Mouse (Mus musculus): Measurements from ENCODE around the gene Mrpl1. TPM values are rescaled to one million over a fixed set of nuclear protein-coding genes. Genes with fewer than 3 reads are reported as not detected.

Mrpl1 gene
- polyA plus RNA-seq, 1 experiment from 2014 or later: 16.3 TPM

DNA sequence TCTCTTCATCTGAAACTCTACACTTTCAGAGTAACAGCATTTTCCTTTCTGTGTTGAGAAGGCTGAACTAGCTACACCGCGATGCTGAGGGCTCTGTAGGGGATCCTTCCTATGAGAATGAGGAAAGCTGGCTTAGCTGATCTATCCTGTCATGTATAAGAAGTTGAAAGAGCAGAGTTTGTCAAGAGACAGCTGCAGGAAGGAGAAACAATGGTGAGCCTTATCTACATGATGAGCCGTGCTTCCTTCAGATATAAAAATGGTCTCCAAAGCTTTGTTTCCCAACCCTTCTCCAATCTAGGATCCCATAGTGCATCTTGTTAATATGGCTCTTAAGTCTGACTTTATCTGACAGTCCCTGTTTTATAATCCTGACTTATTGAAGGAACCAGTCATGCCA lies 38.9 kb upstream of the Mrpl1 start:
- Histone ChIP-seq H3K27me3 (replicated peaks; ENCODE audit: control insufficient read depth, insufficient read depth, low read length) (no peaks in the 10 kb centered on the region), H3K9ac (ENCODE audit: low read depth, low read length) (no peak overlapping the region), H3K4me2 (ENCODE audit: low read length) (no peak overlapping the region), H3K9me3 (ENCODE audit: control insufficient read depth, low read length) (no peaks in the 10 kb centered on the region; the same call in 1 of the 2 replicates), H3K27ac (ENCODE audit: low read depth, low read length) (no peak overlapping the region), H3K4me1 (ENCODE audit: control insufficient read depth, insufficient read depth, low read depth, low read length) (no peaks in the 10 kb centered on the region), H3K36me3 (ENCODE audit: control insufficient read depth, insufficient read depth, low read length) (no peaks in the 10 kb centered on the region), H3K4me3 (ENCODE audit: low read length) (no peak overlapping the region)
- no peak for ATAC-seq
- WGBS: 83% methylated on average over 3 of the region's 3 CpGs

GRCm38 (mm10) chr5:96171765-96172164 lies 37.5 kb upstream of the Mrpl1 start:
- Histone ChIP-seq H3K4me1 (ENCODE audit: control insufficient read depth, insufficient read depth, low read depth, low read length) (no peaks in the 10 kb centered on the region), H3K27ac (ENCODE audit: low read depth, low read length) (no peak overlapping the region), H3K9ac (ENCODE audit: low read depth, low read length) (no peak overlapping the region), H3K4me2 (ENCODE audit: low read length) (no peak overlapping the region), H3K27me3 (replicated peaks; ENCODE audit: control insufficient read depth, insufficient read depth, low read length) (no peaks in the 10 kb centered on the region), H3K36me3 (ENCODE audit: control insufficient read depth, insufficient read depth, low read length) (no peaks in the 10 kb centered on the region), H3K9me3 (ENCODE audit: control insufficient read depth, low read length) (no peaks in the 10 kb centered on the region; the same call in 1 of the 2 replicates), H3K4me3 (ENCODE audit: low read length) (no peak overlapping the region)
- no peak for ATAC-seq
- WGBS: 91% methylated on average over 4 of the region's 4 CpGs

DNA sequence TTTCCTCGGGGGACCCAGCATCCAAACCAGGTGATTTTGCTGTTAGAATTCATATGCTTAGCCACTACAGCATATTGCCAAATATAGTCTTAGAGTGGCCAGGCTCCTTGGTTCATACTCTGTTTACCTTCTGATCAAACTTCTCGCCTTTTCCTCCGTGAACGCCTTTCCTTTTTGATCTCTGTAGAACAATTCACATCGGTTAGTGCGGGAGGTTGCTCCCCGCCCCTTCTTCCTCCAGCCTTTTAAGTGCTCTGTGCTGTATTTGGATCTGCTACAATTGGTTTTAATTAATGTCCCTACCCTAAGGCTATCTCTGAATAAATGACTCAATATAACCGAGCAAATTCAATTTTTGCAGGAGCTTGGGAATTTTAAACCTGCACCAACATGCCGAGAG lies 33.2 kb upstream of the Mrpl1 start:
- H3K9ac ChIP-seq (ENCODE audit: low read depth, low read length): no peak overlapping the region
- WGBS: 59% methylated on average over 9 of the region's 9 CpGs
- H3K27ac ChIP-seq (ENCODE audit: low read depth, low read length): no peak overlapping the region
- no peaks in the 10 kb centered on the region for H3K27me3 ChIP-seq (replicated peaks; ENCODE audit: control insufficient read depth, insufficient read depth, low read length)
- H3K4me3 ChIP-seq (ENCODE audit: low read length): no peak overlapping the region
- H3K4me2 ChIP-seq (ENCODE audit: low read length): peak overlapping the region; percentile 10; the same call in 1 of the 2 replicates
- H3K9me3 ChIP-seq (ENCODE audit: control insufficient read depth, low read length): no peaks in the 10 kb centered on the region
- 0 out of 2 replicates have a peak, but pooled peaks have one; percentile 14 for ATAC-seq
- no peaks in the 10 kb centered on the region for H3K36me3 ChIP-seq (ENCODE audit: control insufficient read depth, insufficient read depth, low read length)
- H3K4me1 ChIP-seq (ENCODE audit: control insufficient read depth, insufficient read depth, low read depth, low read length): no peaks in the 10 kb centered on the region

DNA sequence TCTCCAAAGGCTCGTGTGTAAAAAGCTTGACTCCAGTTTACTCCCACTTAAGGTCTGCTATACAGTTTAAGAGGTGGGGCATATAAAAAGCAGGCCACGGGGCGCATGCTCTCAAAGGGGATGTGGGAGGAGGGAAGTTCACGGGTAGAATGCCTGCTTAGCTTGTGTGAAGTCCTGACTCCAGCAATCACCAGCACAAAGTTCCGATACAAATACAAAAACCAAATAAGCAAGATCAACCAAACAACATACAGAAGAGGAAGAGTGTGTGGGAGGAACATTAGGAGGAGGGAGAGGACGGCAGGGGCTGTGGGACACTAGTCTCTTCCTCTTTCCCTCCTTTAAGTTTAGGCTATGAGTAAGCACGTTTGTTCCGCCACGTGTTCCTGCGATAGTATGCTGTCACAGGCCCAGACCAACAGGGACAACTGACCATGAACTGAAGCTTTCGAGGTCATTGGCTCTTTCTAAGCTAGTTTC lies 32.4 kb upstream of the Mrpl1 start:
- ATAC-seq: no peak
- Histone ChIP-seq H3K4me3 (ENCODE audit: low read length) (no peak overlapping the region), H3K4me2 (ENCODE audit: low read length) (no peak overlapping the region), H3K4me1 (ENCODE audit: control insufficient read depth, insufficient read depth, low read depth, low read length) (no peaks in the 10 kb centered on the region), H3K9ac (ENCODE audit: low read depth, low read length) (no peak overlapping the region), H3K27ac (ENCODE audit: low read depth, low read length) (no peak overlapping the region), H3K9me3 (ENCODE audit: control insufficient read depth, low read length) (no peaks in the 10 kb centered on the region), H3K27me3 (replicated peaks; ENCODE audit: control insufficient read depth, insufficient read depth, low read length) (no peaks in the 10 kb centered on the region), H3K36me3 (ENCODE audit: control insufficient read depth, insufficient read depth, low read length) (no peaks in the 10 kb centered on the region)
- WGBS: 75% methylated on average over 11 of the region's 11 CpGs

GRCm38 (mm10) chr5:96183211-96183610 lies 26.1 kb upstream of the Mrpl1 start:
- no peaks in the 10 kb centered on the region for H3K27me3 ChIP-seq (replicated peaks; ENCODE audit: control insufficient read depth, insufficient read depth, low read length)

GRCm38 (mm10) chr5:96183987-96184386 lies 25.3 kb upstream of the Mrpl1 start:
- Histone ChIP-seq H3K27ac (ENCODE audit: low read depth, low read length) (no peak overlapping the region), H3K4me1 (ENCODE audit: control insufficient read depth, insufficient read depth, low read depth, low read length) (no peaks in the 10 kb centered on the region), H3K27me3 (replicated peaks; ENCODE audit: control insufficient read depth, insufficient read depth, low read length) (no peaks in the 10 kb centered on the region), H3K9ac (ENCODE audit: low read depth, low read length) (no peak overlapping the region), H3K4me3 (ENCODE audit: low read length) (no peak overlapping the region), H3K36me3 (ENCODE audit: control insufficient read depth, insufficient read depth, low read length) (no peaks in the 10 kb centered on the region), H3K4me2 (ENCODE audit: low read length) (no peak overlapping the region), H3K9me3 (ENCODE audit: control insufficient read depth, low read length) (no peaks in the 10 kb centered on the region)
- 73% methylated on average over 2 of the region's 2 CpGs for WGBS
- no peak for ATAC-seq

More at GRCm38 (mm10) chr5:96183211-96183610, 26.1 kb upstream of the Mrpl1 start:
- no peak overlapping the region for H3K4me2 ChIP-seq (ENCODE audit: low read length)
- no peaks in the 10 kb centered on the region for H3K4me1 ChIP-seq (ENCODE audit: control insufficient read depth, insufficient read depth, low read depth, low read length)
- no peaks in the 10 kb centered on the region for H3K36me3 ChIP-seq (ENCODE audit: control insufficient read depth, insufficient read depth, low read length)
- no peak for ATAC-seq
- 75% methylated on average over 2 of the region's 2 CpGs for WGBS
- no peak overlapping the region for H3K27ac ChIP-seq (ENCODE audit: low read depth, low read length)
- no peaks in the 10 kb centered on the region for H3K9me3 ChIP-seq (ENCODE audit: control insufficient read depth, low read length)
- H3K4me3 ChIP-seq (ENCODE audit: low read length): no peak overlapping the region
- H3K9ac ChIP-seq (ENCODE audit: low read depth, low read length): no peak overlapping the region

DNA sequence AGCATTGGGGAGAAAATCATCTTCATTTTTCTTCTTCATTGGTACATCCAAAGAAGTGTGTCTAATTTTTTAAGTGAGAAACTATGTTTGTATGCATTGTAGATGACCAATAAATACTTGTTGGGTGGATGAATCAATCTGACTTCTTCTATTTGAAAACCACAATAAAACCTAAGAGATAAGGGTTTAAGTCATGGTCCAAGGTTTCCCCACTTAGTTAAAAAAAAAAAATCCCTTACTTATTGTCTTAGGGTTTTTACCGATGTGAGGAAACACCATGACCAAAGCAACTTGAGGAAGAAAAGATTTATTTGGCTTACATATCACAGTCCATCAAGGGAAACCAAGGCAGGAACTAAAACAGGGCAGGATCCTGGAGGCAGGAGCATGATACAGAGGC lies 19.5 kb upstream of the Mrpl1 start:
- H3K36me3 ChIP-seq (ENCODE audit: control insufficient read depth, insufficient read depth, low read length): no peaks in the 10 kb centered on the region
- ATAC-seq: no peak
- H3K4me1 ChIP-seq (ENCODE audit: control insufficient read depth, insufficient read depth, low read depth, low read length): no peaks in the 10 kb centered on the region
- H3K4me3 ChIP-seq (ENCODE audit: low read length): no peak overlapping the region
- no peak overlapping the region for H3K27ac ChIP-seq (ENCODE audit: low read depth, low read length)
- H3K4me2 ChIP-seq (ENCODE audit: low read length): no peak overlapping the region
- no peaks in the 10 kb centered on the region for H3K9me3 ChIP-seq (ENCODE audit: control insufficient read depth, low read length)
- no peaks in the 10 kb centered on the region for H3K27me3 ChIP-seq (replicated peaks; ENCODE audit: control insufficient read depth, insufficient read depth, low read length)
- 92% methylated on average over 1 of the region's 1 CpGs for WGBS
- no peak overlapping the region for H3K9ac ChIP-seq (ENCODE audit: low read depth, low read length)

DNA sequence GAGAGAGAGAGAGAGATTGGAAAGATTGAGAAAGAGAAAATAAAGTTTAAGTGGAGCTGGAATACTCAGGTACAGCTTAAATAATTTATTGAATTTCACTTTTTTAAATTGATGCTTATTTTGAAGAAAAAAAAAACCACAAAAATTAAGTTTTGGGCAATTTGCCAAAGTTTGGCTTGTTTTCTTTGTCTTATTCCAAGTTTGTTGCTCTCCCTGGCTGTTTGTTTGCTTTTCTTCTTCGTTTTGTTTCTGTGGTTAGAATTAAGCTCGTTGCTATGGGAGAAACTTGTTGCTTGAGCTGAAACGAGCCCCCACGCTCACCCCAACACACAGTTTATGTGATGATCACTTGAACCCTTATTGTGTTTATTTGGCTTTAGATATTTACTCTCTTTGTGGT lies 18.0 kb upstream of the Mrpl1 start:
- no peak for ATAC-seq
- no peaks in the 10 kb centered on the region for H3K9me3 ChIP-seq (ENCODE audit: control insufficient read depth, low read length)
- no peak overlapping the region for H3K27ac ChIP-seq (ENCODE audit: low read depth, low read length)
- no peaks in the 10 kb centered on the region for H3K36me3 ChIP-seq (ENCODE audit: control insufficient read depth, insufficient read depth, low read length)
- H3K9ac ChIP-seq (ENCODE audit: low read depth, low read length): no peak overlapping the region
- H3K4me2 ChIP-seq (ENCODE audit: low read length): no peak overlapping the region
- 66% methylated on average over 4 of the region's 4 CpGs for WGBS
- no peaks in the 10 kb centered on the region for H3K27me3 ChIP-seq (replicated peaks; ENCODE audit: control insufficient read depth, insufficient read depth, low read length)
- no peak overlapping the region for H3K4me3 ChIP-seq (ENCODE audit: low read length)
- no peaks in the 10 kb centered on the region for H3K4me1 ChIP-seq (ENCODE audit: control insufficient read depth, insufficient read depth, low read depth, low read length)

DNA sequence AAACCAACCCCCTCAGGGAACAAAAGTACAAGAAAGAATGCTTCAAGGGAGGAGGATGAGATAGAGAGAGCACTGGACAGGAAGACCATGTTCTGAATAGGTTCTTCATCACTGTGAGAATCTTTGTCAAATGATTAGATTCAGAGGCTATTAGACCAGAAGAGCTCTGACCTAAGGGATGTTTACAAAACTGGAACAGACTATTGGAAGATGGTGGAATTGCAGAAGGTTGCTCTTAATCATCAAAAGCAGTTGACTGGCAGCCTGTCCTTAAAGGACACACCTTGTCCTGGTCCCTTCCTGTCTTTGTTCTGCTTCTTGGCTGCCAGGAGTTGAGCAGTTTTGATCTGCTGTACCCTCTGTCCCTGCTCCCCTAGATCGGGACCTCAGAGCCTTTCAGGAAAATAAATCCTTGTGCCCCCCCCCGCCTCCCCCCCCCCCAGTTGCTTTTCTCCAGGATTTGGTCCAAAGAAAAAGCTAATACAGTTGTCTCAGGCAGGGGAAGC lies 12.7 kb upstream of the Mrpl1 start:
- ATAC-seq: no peak
- Histone ChIP-seq H3K36me3 (ENCODE audit: control insufficient read depth, insufficient read depth, low read length) (no peaks in the 10 kb centered on the region), H3K9me3 (ENCODE audit: control insufficient read depth, low read length) (no peaks in the 10 kb centered on the region), H3K27me3 (replicated peaks; ENCODE audit: control insufficient read depth, insufficient read depth, low read length) (no peaks in the 10 kb centered on the region), H3K4me1 (ENCODE audit: control insufficient read depth, insufficient read depth, low read depth, low read length) (no peaks in the 10 kb centered on the region), H3K27ac (ENCODE audit: low read depth, low read length) (no peak overlapping the region), H3K4me2 (ENCODE audit: low read length) (no peak overlapping the region), H3K9ac (ENCODE audit: low read depth, low read length) (no peak overlapping the region), H3K4me3 (ENCODE audit: low read length) (no peak overlapping the region)
- WGBS: 72% methylated on average over 2 of the region's 2 CpGs

DNA sequence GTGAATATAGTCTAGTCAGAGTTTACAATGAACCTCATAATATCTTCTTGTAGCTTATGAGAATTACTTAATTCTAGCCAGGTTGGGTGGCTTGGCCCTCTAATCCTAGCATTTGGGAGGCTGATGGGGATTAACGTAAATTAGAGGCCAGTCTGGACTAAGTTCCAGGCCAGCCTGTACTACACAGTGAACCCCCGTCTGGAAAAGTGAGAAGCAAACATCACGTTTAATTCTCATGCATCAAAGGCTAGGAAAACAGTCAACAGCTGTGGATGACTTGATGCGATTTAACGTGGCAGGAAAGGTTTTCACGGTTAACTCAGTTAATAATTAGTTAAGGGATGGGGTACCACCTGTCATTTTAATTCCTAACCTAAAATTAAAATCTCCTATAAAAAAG lies 11.0 kb upstream of the Mrpl1 start:
- Histone ChIP-seq H3K36me3 (ENCODE audit: control insufficient read depth, insufficient read depth, low read length) (no peaks in the 10 kb centered on the region), H3K4me3 (ENCODE audit: low read length) (no peak overlapping the region)
- WGBS: 69% methylated on average over 6 of the region's 6 CpGs

More for the DNA sequence above, 11.0 kb upstream of the Mrpl1 start:
- H3K9ac ChIP-seq (ENCODE audit: low read depth, low read length): no peak overlapping the region
- H3K4me2 ChIP-seq (ENCODE audit: low read length): no peak overlapping the region
- H3K27ac ChIP-seq (ENCODE audit: low read depth, low read length): no peak overlapping the region
- no peaks in the 10 kb centered on the region for H3K27me3 ChIP-seq (replicated peaks; ENCODE audit: control insufficient read depth, insufficient read depth, low read length)
- H3K9me3 ChIP-seq (ENCODE audit: control insufficient read depth, low read length): no peaks in the 10 kb centered on the region
- H3K4me1 ChIP-seq (ENCODE audit: control insufficient read depth, insufficient read depth, low read depth, low read length): no peaks in the 10 kb centered on the region
- ATAC-seq: no peak
